Mouse (Mus musculus) cerebellum, adult 18-20 months (tissue): Measurements from ENCODE around the gene Ush2a.
A peak's percentile ranks its signal among the peaks of the same experiment; 100 is the strongest.

Experiments
- DNase-seq, 2 experiments: peaks; one replicate each; pipeline ENCODE4 v3.0.0; 2021

Ush2a gene

GRCm38 (mm10) chr1:188551802-188552201 is 290.0 kb downstream of the Ush2a start:
- DNase-seq: no peak

GRCm38 (mm10) chr1:188558911-188559310 is 297.1 kb downstream of the Ush2a start:
- no peak for DNase-seq

- no peak for DNase-seq
These were observed 304.4 kb downstream of the Ush2a start for GRCm38 (mm10) chr1:188566229-188566628.

DNA sequence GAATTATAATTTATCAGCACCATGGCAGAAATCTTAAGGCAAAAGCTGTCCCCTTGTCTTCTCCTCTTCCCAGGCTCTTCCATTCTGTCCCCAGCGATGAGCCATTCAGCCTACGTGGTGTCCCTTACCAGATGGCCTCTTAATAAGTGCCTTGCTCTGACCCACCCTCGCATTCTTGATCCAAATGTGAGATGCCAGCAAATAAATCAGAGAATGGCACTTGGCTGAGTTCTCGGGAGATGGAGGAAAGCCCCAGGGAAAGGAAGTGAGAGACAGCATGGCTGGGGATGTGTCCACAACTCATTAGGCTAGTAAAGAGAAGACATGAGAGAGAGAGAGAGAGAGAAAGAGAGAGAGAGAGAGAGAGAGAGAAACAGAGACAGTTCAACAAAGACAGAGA is 305.7 kb downstream of the Ush2a start:
- DNase-seq: no peak

- DNase-seq: no peak
These were observed 306.6 kb downstream of the Ush2a start for GRCm38 (mm10) chr1:188568295-188568961.

DNA sequence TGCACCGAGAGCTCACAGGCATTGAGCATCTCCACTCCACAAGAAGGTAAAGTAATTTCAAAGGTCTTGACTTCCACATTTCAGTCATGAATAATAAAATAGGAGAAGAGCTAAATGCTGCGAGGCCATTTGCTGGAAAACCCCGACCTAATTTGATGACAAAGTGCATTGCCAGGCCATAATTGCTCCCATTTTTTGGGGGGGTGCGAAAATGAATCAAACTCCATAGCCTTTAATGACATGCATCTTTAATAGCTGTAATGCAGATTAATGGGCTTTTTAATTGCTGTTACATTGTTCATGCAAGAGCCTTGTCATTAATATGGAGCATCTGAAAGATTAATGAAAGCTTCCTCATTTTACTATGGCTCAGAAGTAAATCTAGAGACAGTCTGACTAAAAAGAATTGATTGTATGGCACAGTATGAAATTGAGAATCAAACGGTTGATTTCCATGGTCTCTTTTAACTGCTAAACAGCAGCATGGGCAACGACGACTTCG is 314.5 kb downstream of the Ush2a start:
- no peak for DNase-seq

DNA sequence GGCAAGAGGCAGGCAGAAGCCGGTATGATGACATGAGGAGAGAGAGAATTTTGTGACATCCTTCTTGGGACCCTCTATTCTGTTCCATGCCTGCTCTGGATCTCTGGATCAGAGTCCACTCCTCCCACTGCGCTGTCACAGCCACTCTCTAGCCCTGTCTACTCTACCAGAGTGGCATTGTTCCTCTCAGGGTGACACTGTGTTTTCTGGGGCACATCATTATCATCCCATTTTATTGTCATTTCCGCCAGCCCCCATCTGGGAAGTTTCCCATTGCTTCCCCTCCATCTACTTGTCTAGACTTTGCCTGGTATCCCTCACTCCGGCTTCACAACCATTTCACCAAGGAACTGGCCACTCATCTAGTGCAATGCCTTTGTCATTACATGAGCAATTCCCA is 315.6 kb downstream of the Ush2a start:
- DNase-seq: no peak

- no peak for DNase-seq
These were observed 319.3 kb downstream of the Ush2a start for GRCm38 (mm10) chr1:188581136-188581535.

DNA sequence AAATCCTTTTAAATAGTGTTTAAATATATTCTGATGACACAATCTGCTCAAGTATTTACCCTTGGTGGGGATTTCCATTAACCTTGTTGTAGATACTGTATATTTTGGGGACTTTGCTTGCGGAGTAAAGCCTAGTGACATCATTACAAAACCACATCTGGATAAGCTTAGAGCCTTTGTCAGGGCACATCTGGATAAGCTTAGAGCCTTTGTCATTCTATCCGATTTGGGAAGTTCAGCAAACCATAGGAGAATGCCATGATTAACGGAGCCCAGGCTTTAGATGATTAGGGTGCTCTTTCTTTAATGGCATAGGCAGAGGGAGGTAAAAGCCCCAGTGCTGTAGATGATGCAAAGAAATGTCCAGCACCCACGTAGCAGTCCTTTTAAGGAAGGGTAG is 333.4 kb downstream of the Ush2a start:
- DNase-seq: no peak

GRCm38 (mm10) chr1:188598052-188598451 is 336.2 kb downstream of the Ush2a start:
- DNase-seq: no peak

DNA sequence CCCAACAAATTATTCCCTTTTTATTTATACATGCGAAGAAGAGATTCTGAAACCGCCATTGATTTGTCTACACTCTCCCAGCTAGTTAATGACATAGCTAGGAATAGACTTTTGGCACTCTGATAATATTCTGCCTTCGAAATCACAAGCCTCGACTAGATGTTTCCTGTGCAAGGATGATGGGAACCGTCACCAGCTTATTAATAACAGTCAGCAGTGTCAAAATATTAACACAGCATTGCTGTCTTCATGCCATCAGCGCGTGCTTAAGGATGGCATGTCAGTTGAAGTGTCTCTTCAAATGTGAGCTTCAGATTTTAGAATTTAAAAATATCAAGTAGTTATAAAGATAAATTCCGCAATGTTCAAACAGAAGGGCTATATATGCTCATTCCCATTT is 337.3 kb downstream of the Ush2a start:
- no peak for DNase-seq

- DNase-seq: no peak
These were observed 344.6 kb downstream of the Ush2a start for GRCm38 (mm10) chr1:188606450-188606849.

GRCm38 (mm10) chr1:188616547-188616946 is 354.7 kb downstream of the Ush2a start:
- DNase-seq: no peak

GRCm38 (mm10) chr1:188633736-188634135 is 371.9 kb downstream of the Ush2a start:
- peak; percentile 8 to 14 for DNase-seq

- no peak for DNase-seq
These were observed 377.8 kb downstream of the Ush2a start for GRCm38 (mm10) chr1:188639666-188640065.

DNA sequence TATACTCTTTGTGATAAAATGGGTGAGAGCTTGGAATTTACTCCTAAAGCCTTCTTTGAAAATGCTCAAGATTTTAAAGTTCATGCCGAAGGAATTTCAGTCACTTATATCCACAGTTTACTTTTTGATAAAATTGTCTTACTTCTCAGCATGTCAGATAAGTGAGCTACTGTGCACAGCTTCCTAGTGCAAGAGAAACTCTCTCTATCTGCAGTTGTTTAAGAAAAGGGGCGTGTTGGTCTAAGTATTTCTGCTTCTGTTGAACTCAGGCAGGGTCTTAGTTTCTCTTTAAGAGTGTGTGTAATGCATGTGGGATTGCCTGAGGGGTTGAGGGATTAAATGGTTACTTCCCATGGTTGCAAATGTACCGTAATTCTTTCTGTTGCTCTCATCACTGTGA is 381.3 kb downstream of the Ush2a start:
- DNase-seq: no peak

DNA sequence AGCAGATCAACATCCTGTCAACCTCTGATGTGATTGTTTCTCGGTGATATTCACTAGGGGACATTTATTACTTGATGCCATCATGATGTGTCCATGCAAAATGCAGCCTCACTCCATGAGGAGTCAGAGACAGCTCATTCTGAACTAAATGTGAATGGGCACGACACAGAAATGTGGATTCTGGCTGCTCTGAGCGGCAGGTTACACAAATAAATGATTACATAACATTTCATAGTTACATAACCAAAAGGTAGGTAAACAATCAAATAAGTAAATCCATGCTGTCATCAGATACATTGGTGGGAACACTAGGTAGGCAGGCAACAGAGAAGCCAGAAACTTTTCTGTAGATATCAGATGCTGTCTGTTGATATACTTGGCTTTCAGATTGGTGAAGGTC is 391.2 kb downstream of the Ush2a start:
- no peak for DNase-seq

GRCm38 (mm10) chr1:188656121-188656520 is 394.3 kb downstream of the Ush2a start:
- no peak for DNase-seq

DNA sequence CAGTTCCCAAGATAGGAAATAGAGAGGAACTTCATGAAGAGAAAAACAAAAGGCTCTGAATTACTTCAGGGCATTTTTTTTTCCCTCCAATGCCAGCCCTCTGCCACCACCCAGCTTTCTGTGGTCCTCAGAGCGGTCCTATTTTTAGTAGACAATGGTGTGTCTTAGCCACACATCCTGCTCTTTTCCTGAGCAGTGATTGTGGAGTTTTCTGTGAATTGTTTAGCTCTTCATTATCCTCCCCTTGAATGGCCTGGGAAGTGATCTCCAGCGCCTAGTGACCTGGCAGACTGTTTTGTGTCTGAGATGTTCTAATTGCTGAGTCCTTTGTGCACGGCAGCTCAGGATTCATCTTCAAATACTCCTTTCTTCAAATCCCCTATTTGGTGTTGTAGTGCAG is 397.3 kb downstream of the Ush2a start:
- no peak for DNase-seq

- no peak for DNase-seq
These were observed 398.5 kb downstream of the Ush2a start for GRCm38 (mm10) chr1:188660339-188660738.

DNA sequence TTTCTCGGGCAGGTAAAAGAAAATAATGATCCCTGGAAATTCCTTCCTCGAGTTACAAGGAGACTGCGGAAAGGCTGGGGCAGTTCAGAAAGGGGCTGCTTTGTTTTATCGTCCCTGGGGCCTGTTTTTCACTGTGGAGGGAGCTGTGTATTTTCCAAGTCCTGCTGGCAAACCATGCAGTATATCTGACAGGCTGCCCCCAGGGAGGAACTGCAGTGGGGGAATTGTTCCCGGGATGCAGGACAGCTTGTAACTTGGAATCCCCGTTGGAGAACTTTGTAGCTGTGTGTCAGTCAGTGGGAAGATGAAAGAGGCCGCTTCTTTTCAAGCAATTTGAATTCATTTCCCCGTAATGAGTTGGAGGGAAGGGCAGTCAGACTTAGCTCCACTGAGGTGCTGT is 399.1 kb downstream of the Ush2a start:
- DNase-seq: no peak

- DNase-seq: no peak
These were observed 405.6 kb downstream of the Ush2a start for GRCm38 (mm10) chr1:188667460-188667859.

GRCm38 (mm10) chr1:188668513-188668912 is 406.7 kb downstream of the Ush2a start:
- DNase-seq: no peak

GRCm38 (mm10) chr1:188672871-188673270 is 411.0 kb downstream of the Ush2a start:
- no peak for DNase-seq
